Mouse (Mus musculus) G1E (cell line): ENCODE results near the gene Llph. TPM values are rescaled to one million over a fixed set of nuclear protein-coding genes. Genes with fewer than 3 reads are reported as not detected.
"Not testable (repeated sequence)": the region's sequence is repeated elsewhere in the genome, so short reads cannot be mapped to it uniquely, and the experiment has no call there.

ENCODE experiments used
- ATAC-seq: 2 replicates; pipeline ENCODE4 v1.8.0; 2016; ENCODE audit warnings: mild to moderate bottlenecking; ENCODE audit not compliant: insufficient number of reproducible peaks, poor library complexity, low FRiP score, severe bottlenecking; ENCODE audit errors: extremely low read depth
- DNase-seq: peaks from one replicate; pipeline ENCODE4 v3.0.0; 2012; ENCODE audit warnings: low spot score
- H3K27me3 ChIP-seq: 2 replicates; pipeline ENCODE4 v1.6.1; 2012; ENCODE audit warnings: mild to moderate bottlenecking, low read length, inconsistent platforms; ENCODE audit not compliant: insufficient read depth
- H3K36me3 ChIP-seq: replicated peaks from 2 replicates; pipeline ENCODE3; 2012; ENCODE audit warnings: mild to moderate bottlenecking, inconsistent platforms
- H3K4me1 ChIP-seq: 2 replicates; pipeline ENCODE4 v1.6.1; 2012; ENCODE audit warnings: low read depth, low read length, inconsistent platforms, mixed read lengths; ENCODE audit not compliant: insufficient read depth
- H3K4me3 ChIP-seq: 2 replicates; pipeline ENCODE4 v1.5.1; 2012; ENCODE audit warnings: low read depth, mild to moderate bottlenecking, inconsistent platforms, low read length, moderate library complexity, mixed read lengths
- H3K9me3 ChIP-seq: replicated peaks from 2 replicates; pipeline ENCODE4 v1.6.1; 2012; ENCODE audit warnings: inconsistent platforms
- CTCF ChIP-seq: IDR thresholded peaks from 2 replicates; pipeline ENCODE4 v1.5.1; 2012; ENCODE audit warnings: low read depth, low read length, inconsistent platforms, mixed read lengths
- GATA1 ChIP-seq: IDR thresholded peaks from 2 replicates; pipeline ENCODE4 v1.6.1; 2012; ENCODE audit warnings: borderline replicate concordance, low read length, inconsistent platforms, mixed read lengths
- GATA2 ChIP-seq: IDR thresholded peaks from 2 replicates; pipeline ENCODE4 v1.6.1; 2012; ENCODE audit warnings: low read depth, low read length, inconsistent platforms, borderline replicate concordance
- POLR2AphosphoS5 ChIP-seq: IDR thresholded peaks from 2 replicates; pipeline ENCODE4 v1.6.1; 2012; ENCODE audit warnings: low read depth, low read length, inconsistent platforms; ENCODE audit not compliant: insufficient replicate concordance
- TAL1 ChIP-seq: conservative IDR thresholded peaks from 2 replicates; pipeline ENCODE4 v1.6.1; 2012; ENCODE audit warnings: low read depth, low read length, inconsistent platforms, mixed read lengths
- polyA plus RNA-seq: library from polyadenylated mRNA; stranded (reverse); fragments of >175 nt; gene quantifications from 2 replicates; pipeline ENCODE4 v1.2.3, GENCODE M21; 2012
- total RNA-seq, 2 experiments: library from RNA; stranded (forward) in 1 of 2; stranded (reverse) in 1 of 2; fragments of 200-1000 nt in 1 of 2; fragments of >200 nt in 1 of 2; fragmentation: Nextera tagmentation in 1 of 2; gene quantifications; 2 replicates each; pipeline ENCODE4 v1.2.3; 2014 to 2017

Gene Llph
- total and polyA plus RNA-seq, 3 experiments, result 43.9 to 90.5 (median 87.9) TPM

GRCm38 (mm10) chr10:120202467-120203250 is 24.2 kb upstream of the Llph start:
- H3K4me1 ChIP-seq, result peaks cover 28% of the 10 kb centered on the region
- no peak for DNase-seq
- TF ChIP-seq GATA1, result no peak
- no peak for TF ChIP-seq TAL1
- no peak for TF ChIP-seq POLR2AphosphoS5
- no peak for TF ChIP-seq GATA2
- no peak for TF ChIP-seq CTCF
- H3K36me3 ChIP-seq, result no peaks in the 10 kb centered on the region
- H3K27me3 ChIP-seq, result peaks cover 14% of the 10 kb centered on the region
- no peak for ATAC-seq
- peaks cover 7% of the 10 kb centered on the region for H3K9me3 ChIP-seq
- no peak overlapping the region for H3K4me3 ChIP-seq

DNA sequence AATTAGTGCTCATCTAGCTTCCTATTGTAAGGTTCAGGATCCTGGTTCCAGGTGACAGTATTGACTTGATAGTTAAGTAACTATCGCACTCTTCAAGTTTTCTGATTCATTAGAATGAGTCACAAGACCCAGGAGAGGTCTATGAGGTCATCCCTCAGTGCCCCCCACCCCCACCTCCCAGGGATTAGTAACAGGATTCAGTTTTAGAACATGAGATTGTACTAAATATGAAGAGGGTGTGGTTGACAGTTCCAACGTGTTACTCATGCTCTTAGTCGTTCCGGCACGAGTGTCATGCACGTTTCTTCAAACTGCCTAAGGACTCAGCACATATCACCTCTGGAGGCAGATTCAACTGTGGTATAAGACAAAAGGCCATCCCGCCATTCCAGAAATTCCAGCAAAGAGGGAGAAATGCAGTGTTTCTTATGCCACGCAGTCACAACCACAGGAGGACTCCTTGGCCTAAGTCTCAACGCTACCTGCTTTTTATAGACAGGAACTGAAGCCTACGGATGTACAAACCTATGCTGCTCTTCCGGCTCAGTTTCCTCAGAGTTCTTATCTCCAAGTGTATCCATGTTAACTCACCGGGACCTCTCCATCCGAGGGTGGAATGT is 22.2 kb upstream of the Llph start:
- H3K9me3 ChIP-seq, result peaks cover 7% of the 10 kb centered on the region
- no peak for DNase-seq
- ATAC-seq, result no peak
- peaks cover 33% of the 10 kb centered on the region for H3K4me1 ChIP-seq
- peaks cover 14% of the 10 kb centered on the region for H3K27me3 ChIP-seq
- no peak overlapping the region for H3K4me3 ChIP-seq
- TF ChIP-seq GATA1 (no peak), TAL1 (no peak), GATA2 (no peak), POLR2AphosphoS5 (no peak), CTCF (no peak)
- no peaks in the 10 kb centered on the region for H3K36me3 ChIP-seq

- peaks cover 22% of the 10 kb centered on the region for H3K36me3 ChIP-seq
- TF ChIP-seq GATA2 (no peak), GATA1 (no peak), TAL1 (no peak), POLR2AphosphoS5 (no peak), CTCF (no peak)
- ATAC-seq (no peak), DNase-seq (no peak)
- H3K4me3 ChIP-seq, result no peak overlapping the region
- peaks cover 7% of the 10 kb centered on the region for H3K27me3 ChIP-seq
- peaks cover 4% of the 10 kb centered on the region for H3K9me3 ChIP-seq
- H3K4me1 ChIP-seq, result peaks cover 27% of the 10 kb centered on the region
Observed at GRCm38 (mm10) chr10:120208015-120208414, 18.9 kb upstream of the Llph start.

DNA sequence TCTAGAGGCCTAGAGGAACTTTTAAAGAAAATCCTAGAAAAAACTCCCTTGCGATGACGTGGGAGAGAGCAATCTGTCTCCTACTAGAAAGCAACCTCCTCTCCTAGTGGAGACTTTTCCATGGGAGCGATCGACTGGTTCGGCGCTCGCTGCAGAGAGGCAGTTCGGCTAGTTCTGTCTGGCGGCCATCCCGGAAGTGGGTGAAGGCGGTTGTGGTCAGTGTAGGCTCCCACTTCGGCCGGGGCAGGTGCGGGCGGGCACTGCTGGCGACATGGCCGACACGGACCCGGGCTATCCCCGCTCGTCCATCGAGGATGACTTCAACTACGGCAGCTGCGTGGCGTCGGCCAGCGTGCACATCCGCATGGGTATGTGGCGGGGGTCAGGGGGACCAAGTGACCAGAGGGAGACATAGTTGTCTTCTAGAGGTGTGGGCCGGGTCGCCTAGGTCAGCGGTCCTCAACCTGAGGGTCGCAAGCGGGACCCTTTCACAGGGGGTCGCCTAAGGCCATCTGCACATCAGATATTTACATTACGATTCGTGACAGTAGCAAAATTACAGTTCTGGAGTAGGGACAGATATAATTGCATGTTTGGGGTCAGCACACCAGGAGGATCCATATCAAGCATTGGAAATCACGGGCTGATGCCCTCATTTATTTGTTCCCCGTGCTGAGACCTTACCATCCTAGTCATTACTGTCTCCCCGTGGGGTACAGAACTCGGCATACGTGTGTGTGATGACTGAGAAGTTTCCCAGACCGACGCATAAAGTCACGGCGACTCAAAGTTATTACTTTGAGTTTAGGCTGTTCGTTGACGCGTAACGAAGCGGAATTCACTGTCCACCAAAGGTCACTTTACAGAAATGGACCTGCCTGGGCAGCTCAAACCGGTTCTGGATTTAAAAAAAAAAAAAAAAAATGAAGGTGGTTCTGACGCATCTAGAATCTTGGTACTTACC is 18.0 kb upstream of the Llph start:
- TF ChIP-seq GATA2, result no peak
- TF ChIP-seq POLR2AphosphoS5, result no peak
- TF ChIP-seq TAL1, result no peak
- no peak for TF ChIP-seq GATA1
- no peak for TF ChIP-seq CTCF
- peaks cover 24% of the 10 kb centered on the region for H3K36me3 ChIP-seq
- H3K27me3 ChIP-seq, result no peaks in the 10 kb centered on the region
- H3K4me3 ChIP-seq, result peak overlapping the region; percentile 100
- peaks cover 27% of the 10 kb centered on the region for H3K4me1 ChIP-seq
- ATAC-seq (peak; percentile 73), DNase-seq (peak; percentile 65)
- peaks cover 4% of the 10 kb centered on the region for H3K9me3 ChIP-seq

GRCm38 (mm10) chr10:120209539-120209925 is 17.3 kb upstream of the Llph start:
- DNase-seq (no peak), ATAC-seq (peak; percentile 10; the same call in 1 of the 2 replicates)
- TF ChIP-seq GATA1 (no peak), CTCF (no peak), GATA2 (no peak), TAL1 (no peak)
- H3K4me3 ChIP-seq, result peak overlapping the region; percentile 100
- peaks cover 29% of the 10 kb centered on the region for H3K36me3 ChIP-seq
- peaks cover 4% of the 10 kb centered on the region for H3K9me3 ChIP-seq
- H3K4me1 ChIP-seq, result peaks cover 27% of the 10 kb centered on the region
- H3K27me3 ChIP-seq, result no peaks in the 10 kb centered on the region

GRCm38 (mm10) chr10:120210096-120210495 is 16.8 kb upstream of the Llph start:
- Histone ChIP-seq H3K4me3 (peak overlapping the region; percentile 100; the same call in 1 of the 2 replicates), H3K27me3 (no peaks in the 10 kb centered on the region), H3K36me3 (peaks cover 33% of the 10 kb centered on the region), H3K9me3 (peaks cover 4% of the 10 kb centered on the region), H3K4me1 (peaks cover 23% of the 10 kb centered on the region)
- no peak for ATAC-seq
- TF ChIP-seq GATA2, result no peak
- TF ChIP-seq CTCF, result no peak
- no peak for TF ChIP-seq TAL1
- TF ChIP-seq POLR2AphosphoS5, result no peak
- no peak for TF ChIP-seq GATA1
- DNase-seq, result no peak

DNA sequence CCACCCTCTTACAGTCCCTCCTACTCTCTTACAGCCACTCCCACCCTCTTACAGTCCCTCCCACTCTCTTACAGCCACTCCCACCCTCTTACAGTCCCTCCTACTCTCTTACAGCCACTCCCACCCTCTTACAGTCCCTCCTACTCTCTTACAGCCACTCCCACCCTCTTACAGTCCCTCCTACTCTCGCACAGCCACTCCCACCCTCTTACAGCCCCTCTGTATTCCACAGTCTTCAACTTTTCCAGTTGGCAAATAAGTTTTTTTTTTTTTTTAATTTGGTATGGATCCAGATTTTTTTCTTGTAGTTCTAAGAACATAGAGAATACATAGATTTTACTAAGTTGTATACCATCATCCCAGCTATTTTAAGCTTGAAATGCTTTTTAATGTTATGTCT is 9.8 kb upstream of the Llph start:
- DNase-seq, H3K4me1 ChIP-seq, H3K27me3 ChIP-seq: not testable (repeated sequence)

More for the DNA sequence above, 9.8 kb upstream of the Llph start:
- ATAC-seq, H3K4me3 ChIP-seq, H3K9me3 ChIP-seq: not testable (repeated sequence)
- H3K36me3 ChIP-seq, result peaks cover 71% of the 10 kb centered on the region
